Mouse (Mus musculus): Measurements from ENCODE around the gene Il17rc. TPM values are rescaled to one million over a fixed set of nuclear protein-coding genes. Genes with fewer than 3 reads are reported as not detected.
A peak's percentile ranks its signal among the peaks of the same experiment; 100 is the strongest.

The Il17rc gene
- polyA plus RNA-seq, 1 experiment from 2014 or later: 5.6 TPM

- H3K9me3 ChIP-seq (ENCODE audit: control insufficient read depth, low read length): no peaks in the 10 kb centered on the region
- peak overlapping the region; percentile 60 to 69 for H3K4me3 ChIP-seq (ENCODE audit: control insufficient read depth in 1 of 2, insufficient read depth in 1 of 2, low read depth in 1 of 2, low read length in 2 of 2)
- ATAC-seq (ENCODE audit: insufficient number of reproducible peaks, insufficient read depth, low FRiP score, low read depth): peak; percentile 24; the same call in 1 of the 2 replicates
- WGBS: 1% methylated on average over 65 of the region's 65 CpGs
- H3K27ac ChIP-seq (replicated peaks in 1 of 2; ENCODE audit: control insufficient read depth in 1 of 2, insufficient read depth in 1 of 2, low read depth in 2 of 2, low read length in 2 of 2): peak overlapping the region; percentile 70 to 86
- H3K4me1 ChIP-seq (ENCODE audit: control insufficient read depth in 2 of 2, insufficient read depth in 2 of 2, low read length in 2 of 2): peaks cover 16 to 27% of the 10 kb centered on the region in 2 experiments
- peak overlapping the region; percentile 78 for H3K9ac ChIP-seq (ENCODE audit: low read length)
- H3K27me3 ChIP-seq (ENCODE audit: control insufficient read depth, insufficient read depth, low read length): peaks cover 4% of the 10 kb centered on the region; the same call in 1 of the 2 replicates
- peak overlapping the region; percentile 79 for H3K4me2 ChIP-seq (ENCODE audit: low read length)
- H3K36me3 ChIP-seq (ENCODE audit: control insufficient read depth, insufficient read depth, low read length): peaks cover 9% of the 10 kb centered on the region; the same call in 1 of the 2 replicates
Measured at GRCm38 (mm10) chr6:113482477-113483099, 11.4 kb downstream of the Il17rc start.

- peak within 1 kb of the TSS; percentile 79 for H3K4me2 ChIP-seq (ENCODE audit: low read length)
- H3K4me3 ChIP-seq (ENCODE audit: control insufficient read depth in 1 of 2, insufficient read depth in 1 of 2, low read depth in 1 of 2, low read length in 2 of 2): peak within 1 kb of the TSS; percentile 60 to 69
- under 1% methylated on average over 25 of the region's 26 CpGs for WGBS
- H3K9ac ChIP-seq (ENCODE audit: low read length): peak within 1 kb of the TSS; percentile 78
- peak within 1 kb of the TSS; percentile 70 to 86 for H3K27ac ChIP-seq (replicated peaks in 1 of 2; ENCODE audit: control insufficient read depth in 1 of 2, insufficient read depth in 1 of 2, low read depth in 2 of 2, low read length in 2 of 2)
- H3K9me3 ChIP-seq (ENCODE audit: control insufficient read depth, low read length): no peaks in the 10 kb centered on the region
- H3K27me3 ChIP-seq (ENCODE audit: control insufficient read depth, insufficient read depth, low read length): peaks cover 4% of the 10 kb centered on the region; the same call in 1 of the 2 replicates
- H3K4me1 ChIP-seq (ENCODE audit: control insufficient read depth in 2 of 2, insufficient read depth in 2 of 2, low read length in 2 of 2): peaks cover 16 to 27% of the 10 kb centered on the region in 2 experiments
- peak; percentile 95 for ATAC-seq (ENCODE audit: insufficient number of reproducible peaks, insufficient read depth, low FRiP score, low read depth)
- H3K36me3 ChIP-seq (ENCODE audit: control insufficient read depth, insufficient read depth, low read length): peaks cover 15% of the 10 kb centered on the region
Measured at GRCm38 (mm10) chr6:113483100-113483615, 11.9 kb downstream of the Il17rc start, which contains the start of gene Creld1. Gene Creld1, plus strand, starts transcription at chr6:113483297.

GRCm38 (mm10) chr6:113483729-113484128 is 12.5 kb downstream of the Il17rc start:
- H3K36me3 ChIP-seq (ENCODE audit: control insufficient read depth, insufficient read depth, low read length): peaks cover 20% of the 10 kb centered on the region
- WGBS: 9% methylated on average over 10 of the region's 10 CpGs
- peak overlapping the region; percentile 60 to 69 for H3K4me3 ChIP-seq (ENCODE audit: control insufficient read depth in 1 of 2, insufficient read depth in 1 of 2, low read depth in 1 of 2, low read length in 2 of 2)
- peak overlapping the region; percentile 70 to 86 for H3K27ac ChIP-seq (replicated peaks in 1 of 2; ENCODE audit: control insufficient read depth in 1 of 2, insufficient read depth in 1 of 2, low read depth in 2 of 2, low read length in 2 of 2)
- ATAC-seq (ENCODE audit: insufficient number of reproducible peaks, insufficient read depth, low FRiP score, low read depth): 0 out of 2 replicates have a peak, but pooled peaks have one; percentile 18
- H3K4me1 ChIP-seq (ENCODE audit: control insufficient read depth in 2 of 2, insufficient read depth in 2 of 2, low read length in 2 of 2): peaks cover 16 to 27% of the 10 kb centered on the region in 2 experiments
- no peaks in the 10 kb centered on the region for H3K9me3 ChIP-seq (ENCODE audit: control insufficient read depth, low read length)
- peak overlapping the region; percentile 79 for H3K4me2 ChIP-seq (ENCODE audit: low read length)
- peak overlapping the region; percentile 78 for H3K9ac ChIP-seq (ENCODE audit: low read length)
- peaks cover 4% of the 10 kb centered on the region; the same call in 1 of the 2 replicates for H3K27me3 ChIP-seq (ENCODE audit: control insufficient read depth, insufficient read depth, low read length)

DNA sequence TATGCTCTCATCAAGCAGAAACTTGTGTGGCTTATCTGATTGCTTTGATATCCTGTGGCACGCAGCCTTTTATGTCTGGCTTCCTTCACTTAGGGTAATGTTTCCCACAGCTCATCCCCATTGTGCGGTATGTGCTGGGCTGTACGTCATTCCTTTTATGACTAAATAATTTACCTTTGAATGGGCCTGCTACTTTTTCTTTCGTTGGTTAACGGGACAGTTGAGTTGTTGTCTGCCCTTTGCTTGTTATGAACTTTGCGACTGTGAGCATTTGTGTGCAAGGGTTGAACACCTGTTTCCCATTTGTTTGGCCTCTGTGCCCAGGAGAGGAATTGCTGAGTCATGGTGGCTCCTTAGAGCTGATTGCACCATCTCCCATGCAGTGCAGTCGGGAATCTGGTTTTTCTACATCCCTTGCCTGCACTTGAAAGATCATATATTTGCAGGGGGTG is 15.9 kb downstream of the Il17rc start:
- ATAC-seq (ENCODE audit: insufficient number of reproducible peaks, insufficient read depth, low FRiP score, low read depth): no peak
- H3K9ac ChIP-seq (ENCODE audit: low read length): no peak overlapping the region
- H3K27ac ChIP-seq (replicated peaks in 1 of 2; ENCODE audit: control insufficient read depth in 1 of 2, insufficient read depth in 1 of 2, low read depth in 2 of 2, low read length in 2 of 2): no peak overlapping the region
- H3K9me3 ChIP-seq (ENCODE audit: control insufficient read depth, low read length): no peaks in the 10 kb centered on the region
- H3K36me3 ChIP-seq (ENCODE audit: control insufficient read depth, insufficient read depth, low read length): peaks cover 55% of the 10 kb centered on the region
- no peak overlapping the region for H3K4me2 ChIP-seq (ENCODE audit: low read length)
- no peak overlapping the region for H3K4me3 ChIP-seq (ENCODE audit: control insufficient read depth in 1 of 2, insufficient read depth in 1 of 2, low read depth in 1 of 2, low read length in 2 of 2)
- H3K27me3 ChIP-seq (ENCODE audit: control insufficient read depth, insufficient read depth, low read length): no peaks in the 10 kb centered on the region
- 68% methylated on average over 7 of the region's 7 CpGs for WGBS
- peaks cover 9 to 10% of the 10 kb centered on the region in 2 experiments for H3K4me1 ChIP-seq (ENCODE audit: control insufficient read depth in 2 of 2, insufficient read depth in 2 of 2, low read length in 2 of 2)

- Histone ChIP-seq H3K27me3 (ENCODE audit: control insufficient read depth, insufficient read depth, low read length) (no peaks in the 10 kb centered on the region), H3K27ac (replicated peaks in 1 of 2; ENCODE audit: control insufficient read depth in 1 of 2, insufficient read depth in 1 of 2, low read depth in 2 of 2, low read length in 2 of 2) (no peak overlapping the region), H3K4me2 (ENCODE audit: low read length) (no peak overlapping the region), H3K9ac (ENCODE audit: low read length) (no peak overlapping the region), H3K4me3 (ENCODE audit: control insufficient read depth in 1 of 2, insufficient read depth in 1 of 2, low read depth in 1 of 2, low read length in 2 of 2) (no peak overlapping the region), H3K36me3 (ENCODE audit: control insufficient read depth, insufficient read depth, low read length) (peaks cover 63% of the 10 kb centered on the region), H3K9me3 (ENCODE audit: control insufficient read depth, low read length) (no peaks in the 10 kb centered on the region), H3K4me1 (ENCODE audit: control insufficient read depth in 2 of 2, insufficient read depth in 2 of 2, low read length in 2 of 2) (peaks cover under 1 to 6% of the 10 kb centered on the region in 2 experiments; a peak in 3 of 4 replicates)
- WGBS: 89% methylated on average over 14 of the region's 14 CpGs
- no peak for ATAC-seq (ENCODE audit: insufficient number of reproducible peaks, insufficient read depth, low FRiP score, low read depth)
Measured at GRCm38 (mm10) chr6:113489410-113489809, 18.2 kb downstream of the Il17rc start.

DNA sequence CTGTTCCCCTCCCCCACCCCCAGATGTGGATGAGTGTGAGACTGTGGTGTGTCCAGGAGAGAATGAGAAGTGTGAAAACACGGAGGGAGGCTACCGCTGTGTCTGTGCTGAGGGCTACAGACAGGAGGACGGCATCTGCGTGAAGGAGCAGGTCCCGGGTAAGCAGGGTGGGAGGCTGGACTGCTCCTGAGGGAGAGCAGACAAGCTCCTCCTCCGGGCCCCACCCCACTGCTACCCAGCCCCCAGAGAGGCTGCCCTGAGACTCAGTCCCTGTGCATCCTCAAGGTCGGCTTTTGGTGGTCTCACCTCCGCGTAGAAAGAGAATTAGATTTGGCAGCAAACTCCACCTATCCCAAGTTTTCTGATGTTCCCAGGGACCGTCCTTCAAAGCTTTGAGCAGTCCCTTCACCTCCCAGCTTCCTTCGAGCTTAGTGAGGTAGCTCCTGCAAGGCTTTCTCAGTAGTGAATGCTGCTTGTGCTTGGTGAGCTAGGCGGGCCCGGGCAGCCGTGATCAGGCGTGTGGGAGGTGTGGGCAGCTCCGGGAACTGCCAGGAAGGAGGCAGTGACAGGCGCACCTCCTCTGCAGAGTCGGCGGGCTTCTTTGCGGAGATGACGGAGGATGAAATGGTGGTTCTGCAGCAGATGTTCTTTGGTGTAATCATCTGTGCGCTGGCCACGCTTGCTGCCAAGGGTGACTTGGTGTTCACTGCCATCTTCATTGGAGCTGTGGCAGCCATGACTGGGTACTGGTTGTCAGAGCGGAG is 21.1 kb downstream of the Il17rc start:
- Histone ChIP-seq H3K9ac (ENCODE audit: low read length) (no peak overlapping the region), H3K36me3 (ENCODE audit: control insufficient read depth, insufficient read depth, low read length) (peaks cover 56% of the 10 kb centered on the region)

GRCm38 (mm10) chr6:113494258-113494788 is 23.1 kb downstream of the Il17rc start:
- WGBS: under 1% methylated on average over 54 of the region's 54 CpGs
- Histone ChIP-seq H3K4me1 (ENCODE audit: control insufficient read depth in 2 of 2, insufficient read depth in 2 of 2, low read length in 2 of 2) (peaks cover 8 to 11% of the 10 kb centered on the region in 2 experiments; a peak in 3 of 4 replicates), H3K27ac (replicated peaks in 1 of 2; ENCODE audit: control insufficient read depth in 1 of 2, insufficient read depth in 1 of 2, low read depth in 2 of 2, low read length in 2 of 2) (no peak overlapping the region; a peak in 1 of 4 replicates)

More for the DNA sequence above, 21.1 kb downstream of the Il17rc start:
- H3K27me3 ChIP-seq (ENCODE audit: control insufficient read depth, insufficient read depth, low read length): peaks cover 23% of the 10 kb centered on the region
- no peak overlapping the region for H3K4me3 ChIP-seq (ENCODE audit: control insufficient read depth in 1 of 2, insufficient read depth in 1 of 2, low read depth in 1 of 2, low read length in 2 of 2)
- H3K27ac ChIP-seq (replicated peaks in 1 of 2; ENCODE audit: control insufficient read depth in 1 of 2, insufficient read depth in 1 of 2, low read depth in 2 of 2, low read length in 2 of 2): no peak overlapping the region
- H3K4me1 ChIP-seq (ENCODE audit: control insufficient read depth in 2 of 2, insufficient read depth in 2 of 2, low read length in 2 of 2): peaks cover 8 to 11% of the 10 kb centered on the region in 2 experiments; a peak in 3 of 4 replicates
- no peak for ATAC-seq (ENCODE audit: insufficient number of reproducible peaks, insufficient read depth, low FRiP score, low read depth)
- WGBS: 69% methylated on average over 24 of the region's 24 CpGs
- H3K9me3 ChIP-seq (ENCODE audit: control insufficient read depth, low read length): no peaks in the 10 kb centered on the region
- H3K4me2 ChIP-seq (ENCODE audit: low read length): no peak overlapping the region

More at GRCm38 (mm10) chr6:113494258-113494788, 23.1 kb downstream of the Il17rc start:
- Histone ChIP-seq H3K9ac (ENCODE audit: low read length) (peak overlapping the region; percentile 64), H3K4me3 (ENCODE audit: control insufficient read depth in 1 of 2, insufficient read depth in 1 of 2, low read depth in 1 of 2, low read length in 2 of 2) (peak overlapping the region; percentile 41 to 43), H3K27me3 (ENCODE audit: control insufficient read depth, insufficient read depth, low read length) (peaks cover 23% of the 10 kb centered on the region), H3K4me2 (ENCODE audit: low read length) (peak overlapping the region; percentile 77), H3K36me3 (ENCODE audit: control insufficient read depth, insufficient read depth, low read length) (peaks cover 37% of the 10 kb centered on the region), H3K9me3 (ENCODE audit: control insufficient read depth, low read length) (no peaks in the 10 kb centered on the region)
- ATAC-seq (ENCODE audit: insufficient number of reproducible peaks, insufficient read depth, low FRiP score, low read depth): peak; percentile 62
